Mouse (Mus musculus): ENCODE measurements around the gene Guca2b.

Gene Guca2b

GRCm38 (mm10) chr4:119658731-119659130 lies at the start of gene Guca2b:
Guca2b (minus strand) TSS chr4:119658954.
- CTCF ChIA-PET, result no interaction called here

- CTCF ChIA-PET, result no interaction called here
These were observed 49.0 kb upstream of the Guca2b start for GRCm38 (mm10) chr4:119707751-119708150.

DNA sequence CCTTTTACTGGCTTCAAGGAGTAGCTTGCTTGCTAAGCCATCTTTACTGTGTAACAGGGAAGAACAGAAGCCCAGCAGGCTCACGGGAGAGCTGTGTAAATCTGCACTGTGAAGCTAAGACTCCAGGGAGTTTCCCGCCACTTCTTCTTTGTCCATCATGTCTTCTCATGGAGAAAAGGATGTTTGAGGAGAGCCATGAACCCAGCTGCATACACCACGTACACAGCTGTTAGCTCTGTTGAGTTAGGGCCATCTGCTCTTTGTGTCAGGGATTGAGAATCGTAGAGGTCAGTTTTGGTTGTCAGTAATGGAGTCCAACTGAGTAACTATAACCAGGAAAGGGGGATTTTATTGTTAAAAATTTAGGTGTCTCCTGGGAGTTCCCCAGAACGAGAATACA lies 48.6 kb upstream of the Guca2b start:
- CTCF ChIA-PET, result interaction anchor here (0.7 kb wide), 1 partner anchor 214 kb away, joined by 3 read pairs; no protein-coding TSS in a partner anchor

GRCm38 (mm10) chr4:119703965-119704364 lies 45.2 kb upstream of the Guca2b start:
- CTCF ChIA-PET, result no interaction called here

- CTCF ChIA-PET, result no interaction called here
These were observed 42.7 kb upstream of the Guca2b start for GRCm38 (mm10) chr4:119701269-119701954.

DNA sequence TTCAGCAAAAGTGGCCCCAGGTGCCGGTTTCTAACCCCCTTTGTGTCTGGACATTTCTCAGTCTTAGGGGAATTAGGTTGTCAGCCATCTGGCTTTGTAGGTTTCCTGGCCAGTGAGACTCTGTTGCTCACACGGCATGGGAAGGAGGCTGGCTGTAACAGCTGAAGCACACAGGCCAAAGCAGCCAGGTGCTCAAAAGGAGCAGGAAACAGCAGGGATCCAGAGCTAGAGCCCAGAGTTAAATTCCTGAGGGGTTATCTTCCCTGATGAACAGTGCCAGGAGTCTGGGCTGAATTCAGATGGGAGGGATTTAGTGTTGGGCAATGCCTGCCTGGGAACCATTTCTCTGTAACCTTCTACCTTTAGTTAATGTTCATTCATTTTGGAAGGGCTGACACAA lies 39.6 kb upstream of the Guca2b start:
- CTCF ChIA-PET, result no interaction called here

DNA sequence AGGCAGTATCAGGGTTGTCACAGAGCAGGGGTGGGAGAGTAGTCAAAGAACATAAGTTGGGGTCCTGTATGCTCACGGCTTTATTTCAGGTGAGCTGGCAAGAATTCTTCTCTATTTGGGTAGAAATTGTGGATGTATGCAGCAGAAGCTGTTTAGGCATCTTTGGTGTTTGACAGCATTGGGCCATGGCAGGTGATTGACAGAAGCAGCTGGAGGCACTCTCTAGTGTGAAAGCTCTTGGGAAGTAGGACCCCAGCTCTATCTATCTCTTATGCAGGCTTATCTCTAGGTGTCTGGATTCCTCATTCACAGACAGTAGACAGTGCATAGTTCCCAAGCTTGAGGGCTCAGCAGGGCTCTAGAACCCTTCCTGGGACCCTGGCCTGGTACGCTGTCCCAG lies 27.0 kb upstream of the Guca2b start:
- CTCF ChIA-PET, result interaction anchor here (0.9 kb wide), 1 partner anchor 283 kb away, joined by 3 read pairs; no protein-coding TSS in a partner anchor

- CTCF ChIA-PET, result no interaction called here
These were observed 23.8 kb upstream of the Guca2b start for GRCm38 (mm10) chr4:119682596-119682995.

GRCm38 (mm10) chr4:119672685-119673084 lies 13.9 kb upstream of the Guca2b start:
- CTCF ChIA-PET, result no interaction called here

DNA sequence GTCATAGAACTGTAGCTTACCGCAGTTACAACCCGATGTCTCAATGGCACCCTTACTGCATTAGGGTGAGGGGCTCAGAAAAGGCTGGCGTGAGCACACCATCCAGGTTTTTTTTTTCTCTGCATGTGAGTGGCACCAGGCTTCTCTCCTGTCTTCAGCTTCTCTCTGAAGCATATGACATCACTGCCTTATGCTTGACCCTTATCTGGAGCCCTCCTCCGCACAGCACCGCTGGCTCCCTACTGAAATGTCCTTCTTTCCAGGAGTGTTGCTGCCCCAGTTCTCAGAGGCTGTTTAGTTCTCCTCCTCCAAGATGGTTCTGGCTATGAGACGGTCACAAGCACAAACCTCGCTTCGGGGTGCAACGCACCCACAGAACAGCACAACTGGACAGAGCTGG lies 12.4 kb upstream of the Guca2b start:
- CTCF ChIA-PET, result interaction anchor here (0.8 kb wide), 1 partner anchor 42 kb away, joined by 4 read pairs; no protein-coding TSS in a partner anchor

DNA sequence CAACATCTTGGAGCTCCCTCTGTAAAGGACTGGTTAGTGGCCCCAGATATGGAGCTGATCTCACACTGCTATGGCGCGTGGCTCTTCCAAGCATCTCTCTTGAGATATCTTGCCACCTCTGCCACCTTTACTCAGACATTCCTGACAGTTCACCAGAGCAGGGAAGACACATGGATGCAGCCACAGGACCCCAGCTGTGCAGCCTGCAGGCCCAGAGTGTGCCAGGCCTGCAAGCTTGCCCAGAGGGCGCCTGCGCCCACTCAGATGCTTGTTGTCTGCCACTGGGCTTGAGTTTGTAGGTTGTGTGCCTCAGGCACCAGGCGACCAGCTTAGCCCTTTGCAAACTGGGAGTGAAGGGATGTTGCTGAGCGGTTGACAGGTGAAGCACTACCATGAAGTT lies 12.0 kb upstream of the Guca2b start:
- CTCF ChIA-PET, result interaction anchor here (0.5 to 0.8 kb wide), 2 partner anchors 42 to 423 kb away, joined by 3 to 4 read pairs; no protein-coding TSS in a partner anchor

- CTCF ChIA-PET, result interaction anchor here (0.5 kb wide), 1 partner anchor 423 kb away, joined by 3 read pairs; no protein-coding TSS in a partner anchor
These were observed 11.4 kb upstream of the Guca2b start for GRCm38 (mm10) chr4:119670210-119670555.

GRCm38 (mm10) chr4:119669356-119670209 lies 10.8 kb upstream of the Guca2b start:
- CTCF ChIA-PET, result interaction anchor here (0.5 kb wide), 1 partner anchor 62 kb away, joined by 3 read pairs; no protein-coding TSS in a partner anchor

GRCm38 (mm10) chr4:119668596-119668995 lies 9.8 kb upstream of the Guca2b start:
- CTCF ChIA-PET, result interaction anchor here (0.5 to 0.7 kb wide), 2 partner anchors 63 to 308 kb away, joined by 3 to 4 read pairs; no protein-coding TSS in a partner anchor

- CTCF ChIA-PET, result interaction anchor here (0.7 kb wide), 1 partner anchor 309 kb away, joined by 4 read pairs; no protein-coding TSS in a partner anchor
These were observed 9.4 kb upstream of the Guca2b start for GRCm38 (mm10) chr4:119668185-119668584.

- CTCF ChIA-PET, result no interaction called here
These were observed 8.7 kb upstream of the Guca2b start for GRCm38 (mm10) chr4:119667454-119667853.

DNA sequence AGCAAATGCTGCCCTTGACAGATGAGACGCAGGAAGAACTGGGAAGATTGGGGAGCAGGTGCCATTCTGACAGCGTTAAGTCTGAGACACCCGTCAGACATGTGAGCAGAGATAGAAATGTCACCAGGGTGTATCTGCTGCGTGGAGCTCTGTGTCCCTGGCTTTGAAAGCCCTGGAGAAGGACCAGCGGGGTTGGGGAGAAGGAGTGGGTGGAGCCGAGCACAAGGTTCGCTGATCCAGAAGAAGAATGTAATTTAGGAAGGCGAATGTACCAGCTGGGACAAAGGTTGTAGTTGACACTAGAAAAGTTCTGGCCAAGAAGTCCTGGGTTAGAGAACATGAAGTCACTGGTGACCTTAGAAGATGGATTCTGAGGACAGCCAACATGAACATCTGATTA lies 7.4 kb upstream of the Guca2b start:
- CTCF ChIA-PET, result interaction anchor here (0.7 kb wide), 1 partner anchor 12 kb away, joined by 4 read pairs; no protein-coding TSS in a partner anchor

GRCm38 (mm10) chr4:119665166-119665565 lies 6.4 kb upstream of the Guca2b start:
- CTCF ChIA-PET, result no interaction called here

DNA sequence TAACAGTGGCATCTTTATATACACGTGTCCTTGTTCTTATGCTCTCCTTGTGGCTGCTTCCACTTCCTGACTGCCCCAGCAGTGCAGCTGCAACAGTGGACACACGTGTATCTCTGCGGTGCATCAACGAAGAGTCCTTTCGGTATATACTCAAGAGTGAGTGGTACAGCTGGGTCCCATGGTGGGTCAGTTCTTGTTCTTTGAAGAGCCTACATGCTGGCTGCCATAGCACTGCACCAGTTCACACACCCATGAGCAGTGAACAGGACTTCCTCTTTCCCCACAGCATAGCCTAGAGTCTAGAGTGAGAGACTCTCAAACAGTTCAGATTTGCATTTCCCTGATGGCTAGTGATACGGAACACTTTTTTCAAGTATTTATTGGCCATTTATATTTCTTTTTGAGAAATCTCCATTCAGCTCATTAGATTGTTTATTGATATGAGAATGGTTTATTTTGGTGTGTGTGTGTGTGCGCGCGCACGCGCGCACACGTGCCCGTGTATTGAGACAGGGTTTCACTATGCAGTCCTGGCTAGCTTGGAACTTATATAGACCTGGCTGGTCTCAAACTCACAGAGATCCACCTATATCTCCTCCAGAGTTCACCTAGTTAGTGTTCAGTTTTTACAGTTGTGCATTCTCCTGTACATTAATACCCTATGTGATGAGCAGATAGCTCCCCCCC lies 4.8 kb upstream of the Guca2b start:
- CTCF ChIA-PET, result interaction anchor here (0.6 kb wide), 2 partner anchors 32 to 611 kb away, joined by 5 read pairs; no protein-coding TSS in a partner anchor

DNA sequence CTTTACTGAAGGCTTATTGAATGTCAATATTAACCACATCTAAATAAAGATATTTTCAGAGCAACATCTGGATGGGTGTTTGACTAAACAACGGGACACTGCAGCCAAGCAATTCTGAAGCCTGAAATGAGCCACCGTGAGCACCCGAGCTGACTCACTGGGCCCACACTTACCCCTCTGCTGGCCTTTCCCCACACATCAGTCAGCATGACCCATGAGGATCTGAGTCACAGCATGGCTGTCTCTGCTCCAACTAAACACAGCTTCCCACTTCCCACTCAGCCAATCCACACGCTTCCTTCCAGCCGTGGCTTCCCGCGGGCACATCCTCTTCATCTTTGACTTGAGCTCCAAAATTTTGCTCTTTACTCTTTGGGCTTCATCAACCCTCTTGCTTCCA lies 4.2 kb upstream of the Guca2b start:
- CTCF ChIA-PET, result no interaction called here

- CTCF ChIA-PET, result no interaction called here
These were observed 3.4 kb upstream of the Guca2b start for GRCm38 (mm10) chr4:119662151-119662550.

GRCm38 (mm10) chr4:119660007-119660406 lies 1.3 kb upstream of the Guca2b start:
- CTCF ChIA-PET, result interaction anchor here (0.7 kb wide), 1 partner anchor 68 kb away, joined by 4 read pairs; no protein-coding TSS in a partner anchor

All from spleen, embryonic (tissue).